Comparison of ENCODE assay signal across 9 mouse cellular contexts in the genomic region with DNA sequence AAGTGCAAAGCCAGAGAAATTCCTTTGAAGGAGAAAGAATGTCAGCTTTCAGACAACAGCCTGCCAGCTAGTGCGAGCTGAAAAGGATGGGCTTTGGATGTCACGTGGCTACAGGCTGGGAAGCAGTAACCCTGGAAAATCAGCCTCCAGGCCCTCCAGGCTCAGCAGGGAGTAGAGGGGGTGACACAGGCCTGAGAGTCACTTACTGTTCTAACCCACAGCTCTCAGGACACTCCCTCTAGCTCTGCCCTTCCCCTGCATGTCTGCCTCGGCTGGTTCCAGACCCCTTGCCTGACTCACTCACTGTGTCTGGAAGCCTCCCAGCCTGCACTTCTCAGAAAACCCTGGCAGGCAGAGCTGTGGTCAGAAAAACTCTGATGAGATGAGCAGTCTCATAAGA. TPM values are rescaled to one million over a fixed set of nuclear protein-coding genes. Genes with fewer than 3 reads are reported as not detected.
DNase-seq lines count a peak whose midpoint lies in the region; ATAC-seq and TF ChIP-seq lines count a peak whose summit lies in the region.
"Had no signal": no experiment of that assay in that cellular context is flagged by ENCODE, and none has a peak within 500 bp of the region (broad histone marks: within the 10 kb centered on the region; RNA-seq: fewer than 3 reads in every experiment).

No protein-coding gene starts in this region.

- TF ChIP-seq POLR2A in lung, adult 2 months (IDR thresholded peaks at IDR 0.05; ENCODE audit: borderline replicate concordance, extremely low read depth, low read depth, low read length), result no peak

- H3K27ac ChIP-seq in lung, postnatal 0 days (ENCODE audit: low read length), result no peak overlapping the region
- no peak overlapping the region for H3K27ac ChIP-seq in forebrain, embryonic 12.5 days
- H3K27ac ChIP-seq: hindbrain, embryonic 13.5 days; liver, embryonic 14.5 days had no signal

- no peaks in the 10 kb centered on the region for H3K4me1 ChIP-seq in lung, postnatal 0 days (ENCODE audit: insufficient read depth, low read depth, low read length)
- H3K4me1 ChIP-seq in lung, adult 2 months (ENCODE audit: control insufficient read depth, insufficient read depth, low read length), result no peaks in the 10 kb centered on the region
- no peaks in the 10 kb centered on the region for H3K4me1 ChIP-seq in forebrain, embryonic 12.5 days
- H3K4me1 ChIP-seq: hindbrain, embryonic 13.5 days had no signal

- H3K9ac ChIP-seq in lung, postnatal 0 days (replicated peaks; ENCODE audit: low read depth), result no peak overlapping the region
- H3K9ac ChIP-seq in forebrain, embryonic 12.5 days, result no peak overlapping the region
- H3K9ac ChIP-seq: hindbrain, embryonic 13.5 days; liver, embryonic 14.5 days had no signal

- no peaks in the 10 kb centered on the region for H3K9me3 ChIP-seq in lung, postnatal 0 days (ENCODE audit: low read length)
- H3K9me3 ChIP-seq in forebrain, embryonic 12.5 days, result no peaks in the 10 kb centered on the region
- H3K9me3 ChIP-seq: hindbrain, embryonic 13.5 days had no signal

- TF ChIP-seq EP300 in lung, postnatal 0 days (IDR thresholded peaks at IDR 0.05), result no peak

- ATAC-seq in lung, postnatal 0 days, result peak; percentile 70
- ATAC-seq in forebrain, embryonic 12.5 days (ENCODE audit: low FRiP score), result no peak

- 25% methylated on average over 3 of the region's 3 CpGs for WGBS in lung, postnatal 0 days
- 46% methylated on average over 3 of the region's 3 CpGs for WGBS in lung, adult 2 months
- 61% methylated on average over 3 of the region's 3 CpGs for WGBS in forebrain, embryonic 12.5 days

- no peak for TF ChIP-seq CTCF in lung, postnatal 0 days (IDR thresholded peaks at IDR 0.05)
- TF ChIP-seq CTCF in lung, adult 2 months (IDR thresholded peaks at IDR 0.05; ENCODE audit: insufficient read depth, low read length), result no peak

- H3K4me3 ChIP-seq in lung, postnatal 0 days (ENCODE audit: low read depth, low read length), result no peak overlapping the region
- no peak overlapping the region for H3K4me3 ChIP-seq in lung, adult 2 months (replicated peaks; ENCODE audit: extremely low read depth, low read depth, low read length)
- H3K4me3 ChIP-seq in forebrain, embryonic 12.5 days (replicated peaks), result no peak overlapping the region
- H3K4me3 ChIP-seq: hindbrain, embryonic 13.5 days had no signal

- peak; percentile 23 for DNase-seq in lung, postnatal 0 days (ENCODE audit: low spot score)
- no peak for DNase-seq in lung, adult 2 months
- DNase-seq in adrenal gland, postnatal 14 days, result peak; percentile 44
- DNase-seq in heart, adult 9 months (ENCODE audit: low spot score in 2 of 2), result peak; percentile 49 to 61
- DNase-seq in yolk sac, embryonic 10.5 days (ENCODE audit: low spot score), result peak; percentile 49
- DNase-seq in thymus, postnatal 0 days (ENCODE audit: low spot score), result no peak

- no peak overlapping the region for H3K4me2 ChIP-seq in lung, postnatal 0 days (replicated peaks; ENCODE audit: low read depth, low read length)
- H3K4me2 ChIP-seq in forebrain, embryonic 12.5 days, result no peak overlapping the region
- H3K4me2 ChIP-seq: hindbrain, embryonic 13.5 days had no signal

- peaks cover 11% of the 10 kb centered on the region; the same call in 1 of the 2 replicates for H3K36me3 ChIP-seq in lung, postnatal 0 days (ENCODE audit: insufficient read depth, low read length)
- peaks cover 60% of the 10 kb centered on the region for H3K36me3 ChIP-seq in forebrain, embryonic 12.5 days (replicated peaks)

- H3K27me3 ChIP-seq in lung, postnatal 0 days (replicated peaks; ENCODE audit: insufficient read depth, low read length), result no peaks in the 10 kb centered on the region
- no peaks in the 10 kb centered on the region for H3K27me3 ChIP-seq in forebrain, embryonic 12.5 days
- H3K27me3 ChIP-seq: hindbrain, embryonic 13.5 days had no signal

RNA-seq across cellular contexts. Expression of a gene that starts 20.1 kb away (rescaled TPM):
- 11.6 TPM in 2 replicates for polyA plus RNA-seq in lung, postnatal 0 days (2015; fragmentation: Nextera tagmentation; extraction: Ambion mirVana)
- 72.8 and 80.7 TPM in 2 replicates for polyA plus RNA-seq in lung, adult 2 months (2012; rRNA removed)
- total RNA-seq in adrenal gland, postnatal 14 days (2021), result 12.2 and 30.5 TPM in 2 replicates
- polyA plus RNA-seq in forebrain, embryonic 12.5 days (2016; fragmentation: Nextera tagmentation; extraction: Ambion mirVana), result 1.9 and 2.9 TPM in 2 replicates
- polyA plus RNA-seq in thymus, postnatal 0 days (2015; fragmentation: Nextera tagmentation; extraction: Ambion mirVana), result 3.6 and 5.0 TPM in 2 replicates

RNA-seq across cellular contexts. Expression of a gene that starts 39.5 kb away (rescaled TPM):
- 11.8 and 12.0 TPM in 2 replicates for polyA plus RNA-seq in lung, postnatal 0 days (2015; fragmentation: Nextera tagmentation; extraction: Ambion mirVana)
- 13.1 and 15.6 TPM in 2 replicates for polyA plus RNA-seq in lung, adult 2 months (2012; rRNA removed)
- total RNA-seq in adrenal gland, postnatal 14 days (2021), result 26.0 and 30.1 TPM in 2 replicates
- 48.2 and 58.7 TPM in 2 replicates for polyA plus RNA-seq in forebrain, embryonic 12.5 days (2016; fragmentation: Nextera tagmentation; extraction: Ambion mirVana)
- polyA plus RNA-seq in thymus, postnatal 0 days (2015; fragmentation: Nextera tagmentation; extraction: Ambion mirVana), result 20.7 and 23.7 TPM in 2 replicates

RNA-seq across cellular contexts. Expression of a gene that starts 54.2 kb away (rescaled TPM):
- polyA plus RNA-seq in lung, postnatal 0 days (2015; fragmentation: Nextera tagmentation; extraction: Ambion mirVana), result 22.6 and 25.1 TPM in 2 replicates
- polyA plus RNA-seq in lung, adult 2 months (2012; rRNA removed), result 13.1 and 17.2 TPM in 2 replicates
- total RNA-seq in adrenal gland, postnatal 14 days (2021), result 16.3 and 17.4 TPM in 2 replicates
- polyA plus RNA-seq in forebrain, embryonic 12.5 days (2016; fragmentation: Nextera tagmentation; extraction: Ambion mirVana), result 18.5 and 19.9 TPM in 2 replicates
- 10.0 and 11.3 TPM in 2 replicates for polyA plus RNA-seq in thymus, postnatal 0 days (2015; fragmentation: Nextera tagmentation; extraction: Ambion mirVana)

Comparison
In these comparisons a context has a peak if more than half of its experiments do, and no peak if none do; other contexts are left out.
1. DNase-seq: peak in lung, postnatal 0 days (single experiment), adrenal gland, postnatal 14 days (single experiment), heart, adult 9 months (2 of 2) and yolk sac, embryonic 10.5 days (single experiment); none in lung, adult 2 months (single experiment) and thymus, postnatal 0 days (single experiment).